Mouse (Mus musculus): ENCODE results near the gene Dao. TPM values are rescaled to one million over a fixed set of nuclear protein-coding genes. Genes with fewer than 3 reads are reported as not detected.

Gene Dao
- total RNA-seq, 1 experiment from 2014 or later: not detected

DNA sequence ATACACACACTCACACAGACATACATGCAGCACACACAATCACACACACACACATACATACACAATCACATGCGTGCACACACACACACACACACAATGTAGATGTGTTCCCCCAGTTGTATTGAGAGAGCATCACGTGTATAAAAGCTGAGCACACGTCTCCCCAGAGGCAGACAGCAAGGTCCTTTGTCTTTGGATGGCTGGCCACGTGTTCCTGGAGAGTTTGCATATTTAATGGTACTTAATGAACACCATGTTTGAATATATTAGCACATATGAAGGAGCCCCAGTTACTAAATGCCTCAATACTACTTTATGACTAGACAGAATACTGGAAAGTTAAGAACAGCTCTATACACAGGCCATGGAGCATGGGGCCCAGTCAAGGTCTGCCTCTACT, 60.5 kb downstream of the Dao start:
- ATAC-seq (replicated peaks; ENCODE audit: low read depth, poor library complexity, severe bottlenecking): no peak

DNA sequence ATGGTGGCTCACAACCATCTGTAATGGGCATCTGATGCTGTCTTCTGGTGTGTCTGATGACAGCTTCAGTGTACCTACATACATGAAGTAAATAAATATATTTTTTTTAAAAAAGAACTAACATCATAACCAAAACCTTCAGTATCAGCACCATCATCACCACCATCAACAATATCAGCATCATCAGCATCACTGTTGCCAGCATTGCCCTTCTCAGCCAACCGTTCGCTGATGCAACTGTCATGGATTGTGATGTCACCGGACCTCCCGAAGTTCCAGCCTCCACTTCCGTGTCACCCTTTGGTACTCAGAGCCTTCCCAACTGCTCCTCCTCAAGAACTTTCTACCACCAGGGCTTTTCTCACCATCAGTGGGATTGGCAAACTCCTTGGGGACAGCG, 61.7 kb downstream of the Dao start, which contains the start of gene Usp30:
Gene Usp30 (plus strand): TSS at position 301 of the 400 bp plus-strand sequence.
- ATAC-seq (replicated peaks; ENCODE audit: low read depth, poor library complexity, severe bottlenecking): no peak

DNA sequence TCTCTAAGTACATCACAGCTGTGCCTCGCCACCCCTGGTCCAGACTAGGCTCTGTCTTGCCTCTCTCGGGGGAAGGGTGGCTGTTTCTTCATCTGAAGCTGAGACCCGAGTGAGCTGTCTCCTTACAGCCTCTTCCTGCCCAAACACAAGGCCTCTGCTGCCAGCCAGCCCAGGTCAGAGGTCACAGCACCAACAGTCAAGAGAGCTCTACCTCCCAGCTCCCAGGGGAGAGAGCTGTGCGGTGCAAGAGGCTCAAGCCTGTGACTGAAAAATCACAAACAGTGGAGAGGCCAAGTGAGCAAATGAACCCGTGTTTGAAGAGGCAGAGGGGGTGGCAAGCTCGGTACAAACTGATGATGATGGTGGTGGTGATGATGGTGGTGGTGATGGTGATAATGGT, 63.1 kb downstream of the Dao start:
- no peak for ATAC-seq (replicated peaks; ENCODE audit: low read depth, poor library complexity, severe bottlenecking)

DNA sequence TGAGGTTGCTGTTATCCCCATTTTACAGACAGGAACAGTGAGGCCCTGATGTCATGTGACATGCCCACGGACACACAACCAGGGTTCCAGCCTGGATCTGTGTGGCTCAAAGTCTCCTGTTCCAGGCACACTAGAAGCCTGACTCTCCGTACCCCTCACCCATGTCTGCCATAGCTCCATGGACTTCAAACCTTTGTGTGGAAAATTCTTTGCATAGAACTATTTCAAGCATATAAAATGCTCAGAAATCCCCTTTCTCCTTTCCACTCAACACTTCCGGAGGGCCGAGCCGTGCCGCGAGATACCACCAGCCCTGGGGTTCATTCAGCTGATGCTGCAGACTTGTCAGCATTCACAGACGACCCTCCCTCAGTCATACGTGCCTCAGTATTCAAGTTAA, 64.0 kb downstream of the Dao start:
- ATAC-seq (replicated peaks; ENCODE audit: low read depth, poor library complexity, severe bottlenecking): no peak

DNA sequence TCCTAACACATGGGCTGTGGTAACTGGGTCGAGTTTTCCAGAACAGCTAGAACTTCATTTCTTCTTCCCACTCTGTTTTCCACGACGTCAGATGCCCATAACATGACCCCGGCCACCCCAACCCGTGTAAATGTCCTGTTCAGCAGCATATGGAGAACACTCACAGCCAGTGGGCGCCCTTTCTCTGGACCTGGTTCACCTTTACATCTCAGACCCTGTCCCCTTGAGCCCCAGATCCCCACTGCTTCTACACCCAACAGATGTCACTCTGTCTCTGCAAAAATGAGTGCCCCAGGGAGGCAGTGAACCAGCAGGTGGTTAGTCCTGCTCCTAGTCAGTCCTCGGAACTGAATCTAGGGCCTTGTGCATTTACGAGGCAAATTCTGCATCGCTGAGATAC, 64.5 kb downstream of the Dao start:
- no peak for ATAC-seq (replicated peaks; ENCODE audit: low read depth, poor library complexity, severe bottlenecking)

DNA sequence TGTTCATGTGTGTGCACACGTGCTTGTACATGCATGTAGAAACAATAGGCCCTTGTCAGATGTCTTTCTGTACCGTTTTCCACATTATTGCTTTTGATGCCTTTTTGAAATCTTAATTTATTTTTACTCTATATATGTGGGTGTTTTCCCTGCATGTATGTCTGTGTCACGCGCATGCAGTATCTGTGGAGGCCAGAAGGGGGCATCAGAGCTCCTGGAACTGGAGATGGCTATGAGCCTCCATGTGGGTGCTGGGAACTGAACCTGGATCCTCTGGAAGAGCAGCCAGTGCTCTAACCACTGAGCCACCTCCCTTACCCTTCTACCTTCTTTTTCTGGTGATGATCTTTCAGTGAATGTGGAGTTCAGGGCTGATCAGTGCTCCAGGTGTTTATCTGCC, 67.4 kb downstream of the Dao start:
- no peak for ATAC-seq (replicated peaks; ENCODE audit: low read depth, poor library complexity, severe bottlenecking)

DNA sequence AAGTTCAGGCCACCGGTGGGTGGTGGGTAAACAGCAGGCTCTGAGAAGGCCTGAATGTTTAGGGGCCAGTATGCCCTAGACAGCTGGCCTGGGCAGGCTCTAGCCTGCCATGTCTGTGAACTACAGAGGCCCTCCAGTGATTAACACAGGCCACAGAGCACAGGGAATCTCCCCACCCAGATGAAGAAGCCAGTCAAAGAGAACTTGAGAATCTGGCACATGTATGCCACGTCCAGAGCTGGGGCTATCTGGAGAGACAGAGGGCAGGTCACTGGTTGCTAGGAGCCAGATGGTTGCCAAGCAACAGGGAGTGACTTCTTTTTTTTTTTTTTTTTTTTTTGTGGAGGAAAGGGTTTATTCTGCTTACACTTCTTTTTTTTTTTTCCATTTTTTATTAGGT, 68.8 kb downstream of the Dao start:
- ATAC-seq (replicated peaks; ENCODE audit: low read depth, poor library complexity, severe bottlenecking): no peak

Other genes with a start within 250 kb of the Dao start
- gene Sart3, start 231.2 kb upstream of the Dao start, total RNA-seq (2017): 45.7 and 62.7 TPM in 2 replicates
- 78.7 and 91.1 TPM in 2 replicates for gene Iscu, start 231.0 kb upstream of the Dao start, total RNA-seq (2017)
- gene Tmem119, start 203.2 kb upstream of the Dao start, total RNA-seq (2017): 2.7 and 3.6 TPM in 2 replicates
- gene Selplg, start 171.1 kb upstream of the Dao start, total RNA-seq (2017): 91.4 and 108 TPM in 2 replicates
- gene Coro1c, start 94.9 kb upstream of the Dao start, total RNA-seq (2017): 92.4 and 106 TPM in 2 replicates
- gene Ssh1, start 9.8 kb upstream of the Dao start, total RNA-seq (2017): 3.3 and 7.0 TPM in 2 replicates
- gene Usp30, start 61.8 kb downstream of the Dao start, total RNA-seq (2017): 5.8 and 6.7 TPM in 2 replicates
- gene Svop, start 87.9 kb downstream of the Dao start, total RNA-seq (2017): not detected in 2 replicates
- 3.6 and 11.5 TPM in 2 replicates for gene Alkbh2, start 124.5 kb downstream of the Dao start, total RNA-seq (2017)
- 27.6 and 35.1 TPM in 2 replicates for gene Ung, start 126.7 kb downstream of the Dao start, total RNA-seq (2017)
- 0.49 and 0.87 TPM in 2 replicates for gene Acacb, start 142.8 kb downstream of the Dao start, total RNA-seq (2017)